Mouse (Mus musculus) intestine, postnatal 0 days (tissue): ENCODE measurements around the gene Rasgef1a. TPM values are rescaled to one million over a fixed set of nuclear protein-coding genes. Genes with fewer than 3 reads are reported as not detected.

Source experiments
- ATAC-seq: fragments of 200-750 bp; cut with Nextera tagmentation; 2 replicates; pipeline ENCODE4 v1.8.0; 2017; ENCODE audit warnings: mild to moderate bottlenecking, moderate TSS enrichment, moderate library complexity
- H3K27ac ChIP-seq: fragments of 300-500 bp; sonication (generic); 2 replicates; pipeline ENCODE4 v1.5.1; 2014; ENCODE audit warnings: mild to moderate bottlenecking, low read depth, low read length, moderate library complexity
- H3K27me3 ChIP-seq: fragments of 300-500 bp; sonication (generic); replicated peaks from 2 replicates; pipeline ENCODE4 v1.6.1; 2014; ENCODE audit warnings: low read length, mixed read lengths; ENCODE audit not compliant: control insufficient read depth, insufficient read depth
- H3K36me3 ChIP-seq: fragments of 300-500 bp; sonication (generic); 2 replicates; pipeline ENCODE4 v1.6.1; 2014; ENCODE audit warnings: mild to moderate bottlenecking, moderate library complexity; ENCODE audit not compliant: control insufficient read depth, insufficient read depth
- H3K4me1 ChIP-seq: fragments of 300-500 bp; sonication (generic); replicated peaks from 2 replicates; pipeline ENCODE4 v1.6.1; 2014; ENCODE audit warnings: antibody characterized with exemption, low read length, mixed read lengths; ENCODE audit not compliant: control insufficient read depth, insufficient read depth
- H3K4me2 ChIP-seq: fragments of 300-500 bp; sonication (generic); replicated peaks from 2 replicates; pipeline ENCODE4 v1.6.1; 2014; ENCODE audit warnings: low read depth, mild to moderate bottlenecking, moderate library complexity
- H3K4me3 ChIP-seq: fragments of 300-500 bp; sonication (generic); 2 replicates; pipeline ENCODE4 v1.5.1; 2014; ENCODE audit warnings: low read depth, low read length
- H3K9ac ChIP-seq: fragments of 300-500 bp; sonication (generic); 2 replicates; pipeline ENCODE4 v1.6.1; 2014; ENCODE audit warnings: mild to moderate bottlenecking, low read depth, low read length
- H3K9me3 ChIP-seq: fragments of 300-500 bp; sonication (generic); 2 replicates; pipeline ENCODE4 v1.6.1; 2016; ENCODE audit warnings: mixed run types; ENCODE audit not compliant: control insufficient read depth
- CTCF ChIP-seq: sonication (generic); IDR thresholded peaks from 2 replicates; pipeline ENCODE4 v1.5.1; 2016; ENCODE audit warnings: low read depth, mild to moderate bottlenecking, control low read depth, antibody characterized with exemption, moderate library complexity
- WGBS: fragments of 180-500 bp; shearing (Covaris S2); extraction: QIAGEN DNeasy Blood & Tissue Kit; methylation state at CpG from one replicate; pipeline ENCODE4 v1.1.7; 2014; 5-methylcytosine and 5-hydroxymethylcytosine counted together
- polyA plus RNA-seq: library from polyadenylated mRNA; unstranded; fragments of >200 nt; fragmentation: Nextera tagmentation; extraction: Ambion mirVana; gene quantifications from 2 replicates; pipeline ENCODE4 v1.2.1, GENCODE M21; 2015

The Rasgef1a gene
- polyA plus RNA-seq, 1 experiment from 2014 or later, result 0.25 TPM

- Histone ChIP-seq H3K27ac (no peak overlapping the region), H3K27me3 (no peaks in the 10 kb centered on the region), H3K9me3 (no peaks in the 10 kb centered on the region), H3K4me3 (no peak overlapping the region), H3K9ac (no peak overlapping the region), H3K4me1 (no peaks in the 10 kb centered on the region), H3K4me2 (no peak overlapping the region), H3K36me3 (peaks cover 16% of the 10 kb centered on the region)
- no peak for TF ChIP-seq CTCF
- ATAC-seq, result no peak
- WGBS, result 76% methylated on average over 1 of the region's 1 CpGs
Measured at GRCm38 (mm10) chr6:118122767-118123166, 111.5 kb downstream of the Rasgef1a start.

GRCm38 (mm10) chr6:118126577-118126976 lies 115.3 kb downstream of the Rasgef1a start:
- H3K4me1 ChIP-seq, result no peaks in the 10 kb centered on the region
- no peaks in the 10 kb centered on the region for H3K27me3 ChIP-seq
- ATAC-seq, result no peak
- no peak overlapping the region for H3K27ac ChIP-seq
- no peaks in the 10 kb centered on the region for H3K9me3 ChIP-seq
- H3K4me3 ChIP-seq, result no peak overlapping the region
- peaks cover 16% of the 10 kb centered on the region for H3K36me3 ChIP-seq
- no peak overlapping the region for H3K4me2 ChIP-seq
- H3K9ac ChIP-seq, result no peak overlapping the region
- TF ChIP-seq CTCF, result no peak

- TF ChIP-seq CTCF, result no peak
- no peaks in the 10 kb centered on the region for H3K9me3 ChIP-seq
- H3K9ac ChIP-seq, result no peak overlapping the region
- H3K27me3 ChIP-seq, result no peaks in the 10 kb centered on the region
- H3K4me2 ChIP-seq, result no peak overlapping the region
- H3K4me1 ChIP-seq, result no peaks in the 10 kb centered on the region
- WGBS, result 81% methylated on average over 7 of the region's 7 CpGs
- H3K36me3 ChIP-seq, result peaks cover 16% of the 10 kb centered on the region
- no peak for ATAC-seq
- no peak overlapping the region for H3K4me3 ChIP-seq
- H3K27ac ChIP-seq, result no peak overlapping the region
Measured at GRCm38 (mm10) chr6:118127198-118127597, 116.0 kb downstream of the Rasgef1a start.

GRCm38 (mm10) chr6:118127827-118128487 lies 116.7 kb downstream of the Rasgef1a start:
- no peak for TF ChIP-seq CTCF
- Histone ChIP-seq H3K4me3 (no peak overlapping the region), H3K27ac (no peak overlapping the region), H3K4me2 (no peak overlapping the region), H3K9me3 (no peaks in the 10 kb centered on the region), H3K36me3 (peaks cover 11% of the 10 kb centered on the region; the same call in 1 of the 2 replicates), H3K9ac (no peak overlapping the region), H3K4me1 (no peaks in the 10 kb centered on the region), H3K27me3 (no peaks in the 10 kb centered on the region)
- WGBS, result 43% methylated on average over 6 of the region's 6 CpGs
- ATAC-seq, result no peak

- Histone ChIP-seq H3K27ac (no peak overlapping the region), H3K9ac (no peak overlapping the region), H3K4me3 (no peak overlapping the region), H3K9me3 (no peaks in the 10 kb centered on the region), H3K36me3 (no peaks in the 10 kb centered on the region), H3K27me3 (no peaks in the 10 kb centered on the region), H3K4me1 (no peaks in the 10 kb centered on the region), H3K4me2 (no peak overlapping the region)
- ATAC-seq, result no peak
- WGBS, result 75% methylated on average over 2 of the region's 2 CpGs
- no peak for TF ChIP-seq CTCF
Measured at GRCm38 (mm10) chr6:118130022-118130421, 118.8 kb downstream of the Rasgef1a start.

- Histone ChIP-seq H3K4me1 (no peaks in the 10 kb centered on the region), H3K9me3 (no peaks in the 10 kb centered on the region), H3K9ac (no peak overlapping the region), H3K36me3 (no peaks in the 10 kb centered on the region), H3K4me3 (no peak overlapping the region), H3K4me2 (no peak overlapping the region), H3K27me3 (no peaks in the 10 kb centered on the region), H3K27ac (no peak overlapping the region)
- TF ChIP-seq CTCF, result no peak
- 91% methylated on average over 1 of the region's 1 CpGs for WGBS
- no peak for ATAC-seq
Measured at GRCm38 (mm10) chr6:118134461-118134860, 123.2 kb downstream of the Rasgef1a start.

- Histone ChIP-seq H3K9ac (no peak overlapping the region), H3K36me3 (no peaks in the 10 kb centered on the region), H3K9me3 (no peaks in the 10 kb centered on the region), H3K4me3 (no peak overlapping the region), H3K4me1 (no peaks in the 10 kb centered on the region), H3K4me2 (no peak overlapping the region), H3K27ac (no peak overlapping the region), H3K27me3 (0 out of 2 replicates have a peak, but pooled peaks cover 3% of the 10 kb centered on the region)
- no peak for TF ChIP-seq CTCF
- ATAC-seq, result no peak
- 74% methylated on average over 2 of the region's 2 CpGs for WGBS
Measured at GRCm38 (mm10) chr6:118137148-118137547, 125.9 kb downstream of the Rasgef1a start.
